Mouse (Mus musculus) urinary bladder, postnatal 10 days (tissue): Measurements from ENCODE around the gene Psmc5.
"Not testable (repeated sequence)": the region's sequence is repeated elsewhere in the genome, so short reads cannot be mapped to it uniquely, and the experiment has no call there.

ENCODE experiments used
- DNase-seq: peaks from one replicate; pipeline ENCODE4 v3.0.0; 2022; ENCODE audit warnings: low spot score

The Psmc5 gene

DNA sequence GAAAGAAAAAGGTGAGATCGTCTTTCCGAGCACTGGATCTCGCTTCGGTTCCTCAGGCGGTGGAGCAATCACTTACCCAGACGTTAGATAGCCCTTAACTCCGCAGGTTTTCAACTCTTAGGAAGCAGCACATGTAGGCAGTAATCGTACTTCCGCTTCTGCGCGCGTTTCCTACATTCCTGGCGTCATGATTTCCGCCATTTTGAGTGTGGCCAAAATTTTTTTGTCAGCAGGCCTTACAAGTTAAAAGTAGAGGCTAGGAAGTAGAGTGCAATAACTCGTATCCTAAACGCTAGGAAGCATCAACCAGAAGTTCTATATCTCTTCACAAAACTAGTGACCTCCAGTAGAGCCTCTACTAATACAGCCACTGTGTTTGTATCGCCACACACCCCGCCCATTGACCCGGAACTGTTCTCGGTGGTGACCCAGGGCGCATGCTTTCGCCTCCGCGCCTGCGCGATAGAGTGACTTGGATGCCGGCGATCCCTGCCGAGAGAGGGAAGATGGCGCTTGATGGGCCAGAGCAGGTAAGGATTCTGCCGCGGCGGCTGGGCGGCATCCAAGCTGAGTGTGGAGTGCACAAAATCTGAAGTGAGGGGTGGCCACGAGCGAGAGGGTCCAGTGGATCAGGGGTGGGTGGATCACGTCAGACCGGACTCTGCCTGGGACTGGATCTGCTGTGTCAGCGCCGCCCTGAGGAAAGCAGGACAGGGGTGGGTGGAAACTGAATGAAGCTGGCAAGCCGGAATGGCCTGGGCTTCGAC is at the start of gene Psmc5, which contains the start of gene Ftsj3:
Gene Psmc5 (plus strand): TSS at position 470 of the 767 bp plus-strand sequence.
Gene Ftsj3 (minus strand): TSS at position 395 of the 767 bp plus-strand sequence.
- DNase-seq: peak; percentile 94

DNA sequence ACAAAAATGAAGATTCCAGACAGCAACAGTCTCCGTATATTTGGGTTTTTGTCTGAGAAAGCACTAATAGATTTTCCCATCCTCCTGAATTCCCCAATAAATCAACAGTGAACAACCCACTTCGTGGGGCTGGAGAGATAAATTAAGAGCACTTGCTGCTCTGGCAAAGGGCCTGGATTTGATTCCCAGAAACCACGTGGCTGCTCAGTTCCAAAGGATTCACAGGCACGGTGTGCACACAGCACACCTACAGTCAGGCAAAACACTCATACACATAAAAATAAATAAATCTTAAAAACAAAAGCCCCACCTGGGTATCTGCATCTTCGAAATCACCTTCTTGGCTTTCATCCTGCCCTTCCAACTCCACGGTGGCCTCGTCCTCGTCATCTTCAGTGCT is 43.2 kb upstream of the Psmc5 start:
- no peak for DNase-seq

DNA sequence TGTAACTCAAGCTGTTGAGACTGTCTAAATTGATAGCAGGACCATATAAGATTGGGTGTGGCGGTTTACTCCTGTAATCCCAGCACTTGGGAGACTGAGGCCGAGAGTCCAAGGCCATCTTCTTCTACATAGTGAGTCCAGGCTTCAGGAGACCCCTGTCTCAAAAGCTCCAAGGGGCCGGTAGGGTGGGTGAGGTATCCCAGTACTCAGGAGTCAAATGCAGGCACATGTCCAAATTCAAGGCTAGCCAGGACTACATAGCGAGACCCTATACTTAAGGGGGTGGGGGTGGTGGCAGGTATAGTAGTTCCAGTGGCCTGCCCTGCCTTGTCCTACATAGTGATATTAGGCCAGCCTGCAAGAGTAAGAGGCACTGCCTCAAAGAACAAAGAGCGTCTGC is 41.1 kb upstream of the Psmc5 start:
- no peak for DNase-seq

DNA sequence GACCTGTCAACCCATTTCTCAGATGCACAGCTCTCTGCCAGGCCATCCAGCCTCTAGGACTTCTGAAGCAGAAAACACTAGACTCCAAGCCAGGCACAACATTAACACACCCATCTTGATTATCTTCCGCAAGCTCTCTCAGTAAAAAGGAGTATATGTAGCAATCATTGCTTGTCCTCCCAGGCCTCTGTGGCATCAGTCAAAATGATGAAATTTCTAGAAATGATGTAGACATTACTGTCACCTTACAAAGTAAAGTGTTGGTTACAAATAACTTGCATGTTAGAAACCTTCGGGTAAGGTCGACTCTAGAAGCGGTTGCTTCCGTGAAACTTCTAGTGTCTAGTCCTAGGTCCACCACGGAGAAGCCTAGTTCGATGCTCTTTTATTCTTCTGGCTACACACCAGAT is 40.5 kb upstream of the Psmc5 start:
- no peak for DNase-seq

DNA sequence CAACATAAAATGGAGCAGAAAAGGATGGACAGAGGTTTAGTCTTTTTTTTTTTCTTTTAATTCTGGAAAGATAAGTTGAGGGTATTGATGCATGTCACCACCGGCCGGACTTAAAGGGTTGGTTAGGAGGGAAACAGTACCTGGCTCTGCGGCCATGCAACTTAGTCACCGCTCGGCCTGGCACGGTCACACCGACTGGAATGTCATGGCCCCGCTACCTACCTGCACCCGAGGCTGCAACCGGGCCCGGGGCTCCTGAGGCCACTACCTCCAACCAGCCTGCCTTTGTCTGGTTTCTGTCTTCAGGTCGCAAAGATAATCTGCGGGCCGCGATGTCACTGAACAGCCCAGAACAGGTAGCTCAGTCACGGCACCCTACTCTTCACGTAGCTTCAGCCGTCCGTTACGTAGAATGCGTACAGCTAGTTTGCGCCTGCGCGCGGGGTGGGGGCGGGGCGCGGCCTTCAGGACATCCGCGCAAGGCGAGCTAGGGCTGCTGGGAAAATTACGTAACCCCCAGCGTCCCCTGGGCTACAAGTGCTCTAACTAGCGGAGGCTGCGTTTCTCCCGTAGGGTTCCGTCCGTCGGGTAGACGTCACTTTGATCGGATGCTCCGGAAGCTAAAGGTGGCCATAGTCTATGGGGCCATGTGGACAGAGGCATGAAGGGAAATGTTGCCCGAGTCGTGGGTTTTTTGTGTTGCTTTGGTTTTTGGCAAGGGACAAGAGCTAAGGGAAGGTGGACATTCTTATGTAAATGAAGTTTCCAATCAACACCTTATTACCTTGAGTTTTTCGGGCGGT is 39.8 kb upstream of the Psmc5 start, which contains the start of gene Ccdc47:
Gene Ccdc47 (minus strand): TSS at position 418 of the 803 bp plus-strand sequence.
- peak; percentile 71 for DNase-seq

DNA sequence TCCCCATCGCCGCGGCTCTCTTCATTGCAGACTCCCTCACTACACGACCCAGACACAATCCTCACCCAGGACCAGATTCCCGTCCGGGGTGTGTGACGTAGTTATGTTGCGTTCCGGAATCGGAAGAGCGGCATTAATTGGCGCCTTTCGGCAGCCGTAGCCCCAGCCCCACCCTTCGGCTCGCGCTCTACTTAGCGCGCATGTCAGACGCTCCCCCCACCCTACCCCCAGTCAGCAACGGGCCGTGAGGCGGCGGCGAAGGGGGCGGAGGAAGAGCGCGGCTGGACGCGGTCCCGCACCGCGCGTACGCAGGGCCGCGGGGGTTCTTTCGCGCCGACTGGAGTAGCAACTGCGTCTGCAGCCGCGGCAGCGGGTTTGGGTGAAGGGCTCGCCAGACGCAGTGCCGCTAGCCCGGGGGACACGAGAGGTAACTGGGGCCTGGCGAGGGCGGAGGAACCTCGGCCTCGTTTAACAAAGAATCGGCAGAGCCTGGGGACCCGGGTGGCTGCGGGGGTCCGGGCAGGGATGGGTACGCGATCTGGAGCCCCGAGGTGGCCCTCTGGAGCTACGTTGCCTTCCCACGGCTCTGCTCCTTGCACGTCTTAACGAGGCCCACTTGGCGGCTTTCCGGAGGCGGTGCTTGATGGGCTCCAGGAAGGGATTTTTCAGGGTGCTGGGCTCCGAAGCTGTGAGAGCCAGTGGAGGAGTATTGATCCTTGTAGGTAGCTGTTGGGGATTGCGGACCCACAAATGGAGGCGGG is 39.0 kb upstream of the Psmc5 start, which contains the start of gene Ddx42:
Gene Ddx42 (plus strand): TSS at position 197 of the 761 bp plus-strand sequence.
- peak; percentile 64 for DNase-seq

DNA sequence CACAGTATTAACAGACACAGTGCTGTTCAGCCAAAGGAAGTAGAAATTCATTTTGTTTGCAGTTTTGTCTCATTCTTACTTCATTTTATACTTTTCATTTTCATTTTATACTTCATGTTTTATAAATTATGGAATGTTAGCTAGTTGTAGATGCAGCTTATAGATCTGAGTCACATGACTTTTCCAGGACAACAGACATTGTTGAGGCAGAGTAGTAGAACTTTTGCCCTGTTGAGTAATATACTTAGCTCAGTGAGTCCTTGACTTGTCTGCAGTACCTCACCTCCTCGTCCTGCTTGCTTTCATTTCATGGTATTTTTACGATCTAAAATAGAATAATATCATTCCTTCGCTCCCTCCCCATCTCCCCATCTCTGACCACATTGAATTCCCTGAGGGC is 35.4 kb upstream of the Psmc5 start:
- no peak for DNase-seq

DNA sequence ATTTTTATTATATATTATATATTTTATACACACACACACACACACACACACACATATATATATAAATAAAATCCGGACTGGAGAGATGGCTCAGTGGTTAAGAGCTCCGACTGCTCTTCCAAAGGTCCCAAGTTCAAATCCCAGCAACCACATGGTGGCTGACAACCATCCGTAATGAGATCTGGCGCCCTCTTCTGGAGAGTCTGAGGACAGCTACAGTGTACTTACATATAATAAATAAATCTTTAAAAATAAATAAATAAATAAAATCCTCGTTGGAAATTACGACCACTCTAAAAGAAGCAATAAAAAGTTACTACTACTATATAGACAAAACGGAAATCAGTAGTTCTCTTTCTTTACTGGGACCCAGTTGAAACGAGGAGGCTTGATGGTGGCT is 22.0 kb upstream of the Psmc5 start:
- not testable (repeated sequence) for DNase-seq

DNA sequence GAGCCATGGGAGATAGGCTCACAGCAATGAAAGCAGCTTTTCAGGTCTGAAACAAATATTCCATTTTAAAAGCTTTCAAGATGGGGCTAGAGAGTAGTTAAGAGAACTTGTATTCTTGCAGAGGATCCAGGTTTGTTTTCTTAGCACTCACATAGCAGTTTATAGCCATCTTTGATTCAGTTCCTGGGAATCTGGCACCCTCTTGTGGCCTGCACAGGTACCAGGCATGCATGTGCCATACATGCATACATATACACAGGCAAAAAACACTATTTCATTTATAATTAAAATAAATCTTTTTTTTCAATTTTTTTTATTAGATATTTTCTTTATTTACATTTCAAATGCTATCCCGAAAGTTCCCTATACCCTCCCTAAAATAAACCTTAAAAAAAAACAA is 9.1 kb upstream of the Psmc5 start:
- DNase-seq: no peak

DNA sequence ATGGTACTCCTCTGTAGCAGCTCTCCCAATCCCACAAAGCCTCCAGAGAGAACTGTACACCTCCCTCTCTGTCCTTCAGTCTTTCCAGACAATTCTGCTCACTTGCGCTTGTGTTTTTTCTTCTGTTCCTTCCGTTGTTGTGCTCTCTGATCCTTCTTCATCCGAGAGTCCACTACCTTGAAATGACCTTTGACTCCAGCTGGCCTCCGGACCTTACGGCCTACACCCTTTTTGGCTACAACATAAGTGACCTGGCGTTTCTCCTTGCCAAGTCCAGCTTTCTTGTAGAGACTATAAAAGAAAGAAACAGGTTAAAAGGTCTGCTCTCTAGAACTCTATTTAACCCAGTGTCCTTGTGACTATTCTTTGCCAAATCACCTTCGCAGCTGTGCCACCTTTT is 6.6 kb upstream of the Psmc5 start:
- DNase-seq: no peak

DNA sequence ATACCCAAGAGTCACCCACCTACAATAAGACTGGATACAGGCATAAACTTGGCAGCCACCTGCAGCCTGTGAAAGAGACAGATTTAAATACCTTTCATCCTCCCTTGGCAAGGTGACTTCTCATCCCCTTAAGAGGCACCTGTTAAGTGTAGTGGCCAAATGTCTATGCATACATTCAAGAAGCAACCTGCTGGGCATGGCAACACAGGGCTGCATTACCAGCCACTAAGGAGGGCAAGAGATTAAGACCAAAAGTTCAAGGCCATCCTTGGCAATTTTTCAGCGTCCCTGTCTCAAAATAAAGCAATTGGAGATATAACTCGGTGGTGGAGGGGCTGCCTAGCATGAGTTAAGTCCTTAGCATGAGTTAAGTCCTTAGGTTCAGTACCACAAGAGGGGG is 1.2 kb upstream of the Psmc5 start:
- no peak for DNase-seq

DNA sequence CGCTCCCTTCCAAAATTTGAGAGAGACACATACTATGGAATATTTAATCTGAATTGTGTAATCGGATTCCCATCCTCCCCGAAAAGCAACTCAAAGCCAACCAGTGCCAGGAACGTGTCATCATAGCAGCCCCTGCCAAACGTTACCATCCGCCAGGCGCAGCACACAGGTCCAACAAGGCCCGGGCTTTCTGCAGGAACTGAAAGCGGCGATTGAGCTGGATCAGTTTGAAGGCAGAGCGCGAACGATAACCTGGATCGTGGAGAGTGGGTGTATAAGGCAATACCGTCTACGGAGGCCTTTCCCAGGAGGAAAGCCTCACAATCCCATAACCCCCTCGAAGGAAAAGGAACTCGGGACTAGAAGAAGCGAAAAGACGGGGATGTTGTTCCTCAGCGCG is 780 bp upstream of the Psmc5 start:
- DNase-seq: no peak

DNA sequence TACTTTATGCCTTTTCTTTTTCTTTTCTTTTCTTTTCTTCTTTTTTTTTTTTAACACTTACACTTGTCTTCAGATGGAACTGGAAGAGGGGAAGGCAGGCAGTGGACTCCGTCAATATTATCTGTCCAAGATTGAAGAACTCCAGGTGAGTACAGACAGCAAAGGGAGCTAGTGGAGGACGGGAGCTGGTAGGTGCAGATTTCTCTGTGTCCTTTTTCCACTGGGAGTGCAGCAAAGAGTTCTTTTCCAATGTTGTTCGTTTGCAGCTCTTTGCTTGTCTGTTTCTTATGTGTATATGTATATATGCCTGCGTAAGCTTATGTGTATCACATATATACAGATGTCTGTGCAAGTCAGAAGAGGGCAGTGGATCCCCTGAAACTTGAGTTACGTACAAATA is 821 bp downstream of the Psmc5 start:
- DNase-seq: no peak

DNA sequence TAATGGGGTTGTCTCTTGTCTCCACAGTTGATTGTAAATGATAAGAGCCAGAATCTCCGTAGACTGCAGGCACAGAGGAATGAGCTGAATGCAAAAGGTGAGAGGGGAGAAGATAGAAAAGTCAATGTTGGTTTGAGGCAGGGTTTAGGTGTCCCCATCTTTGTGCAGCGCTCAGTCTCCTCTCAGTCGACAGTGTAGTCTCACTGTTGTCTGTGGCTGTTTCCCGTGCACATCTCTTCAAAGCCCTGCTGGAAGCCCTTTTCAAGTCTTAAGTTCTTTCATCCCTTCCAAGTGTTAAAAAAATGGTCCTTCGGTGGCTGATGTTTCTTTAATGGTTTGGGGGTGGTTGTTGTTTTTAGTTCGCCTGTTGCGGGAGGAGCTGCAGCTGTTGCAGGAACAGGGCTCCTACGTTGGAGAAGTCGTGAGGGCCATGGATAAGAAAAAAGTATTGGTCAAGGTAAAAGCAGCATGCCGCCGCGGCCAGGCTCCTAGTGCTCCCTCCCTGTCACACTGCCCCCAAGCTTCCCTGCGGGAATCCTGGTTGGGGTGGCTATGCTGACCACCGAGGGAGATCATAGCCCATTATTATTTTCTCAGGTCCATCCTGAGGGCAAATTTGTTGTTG is 5.0 kb downstream of the Psmc5 start:
- DNase-seq: no peak

DNA sequence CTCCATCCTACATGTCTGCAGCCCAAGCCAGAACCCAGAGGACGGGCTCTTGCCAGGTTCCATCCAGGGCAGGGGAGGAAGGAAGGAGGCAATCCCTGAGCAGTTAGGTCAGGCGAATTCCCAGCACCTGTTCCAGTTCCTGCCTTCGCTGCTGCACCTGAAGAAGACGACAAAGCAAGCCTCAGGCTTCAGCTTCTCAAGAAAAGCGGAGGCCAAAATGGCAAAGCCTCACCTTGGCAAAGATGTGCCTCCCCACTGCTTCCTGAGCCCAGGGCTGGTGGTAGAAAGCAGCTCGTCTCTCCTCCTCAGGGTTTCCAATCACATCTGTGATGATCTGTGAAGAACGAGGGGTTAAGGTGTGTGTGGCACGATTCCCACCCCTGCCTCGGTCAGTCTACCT is 8.0 kb downstream of the Psmc5 start:
- DNase-seq: no peak

DNA sequence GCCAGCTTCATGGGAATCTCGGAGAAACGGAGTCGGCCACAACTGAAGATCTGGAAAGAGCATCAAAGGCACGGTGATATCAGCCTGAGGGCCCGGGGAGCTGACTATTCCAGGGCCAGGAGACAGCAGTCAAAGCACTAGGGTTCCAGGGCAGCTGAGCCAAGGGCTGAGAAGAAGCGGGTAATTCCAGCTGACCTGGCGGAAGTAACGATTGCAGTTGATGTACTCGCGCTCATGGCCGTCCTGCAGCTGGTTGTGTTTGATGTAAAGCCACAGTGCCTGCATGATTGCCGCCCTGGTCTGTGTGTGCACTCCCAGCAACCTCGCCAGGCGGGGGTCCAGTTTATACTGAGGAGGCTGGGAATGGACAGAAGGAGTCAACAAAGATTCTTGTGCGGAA is 9.0 kb downstream of the Psmc5 start:
- no peak for DNase-seq

DNA sequence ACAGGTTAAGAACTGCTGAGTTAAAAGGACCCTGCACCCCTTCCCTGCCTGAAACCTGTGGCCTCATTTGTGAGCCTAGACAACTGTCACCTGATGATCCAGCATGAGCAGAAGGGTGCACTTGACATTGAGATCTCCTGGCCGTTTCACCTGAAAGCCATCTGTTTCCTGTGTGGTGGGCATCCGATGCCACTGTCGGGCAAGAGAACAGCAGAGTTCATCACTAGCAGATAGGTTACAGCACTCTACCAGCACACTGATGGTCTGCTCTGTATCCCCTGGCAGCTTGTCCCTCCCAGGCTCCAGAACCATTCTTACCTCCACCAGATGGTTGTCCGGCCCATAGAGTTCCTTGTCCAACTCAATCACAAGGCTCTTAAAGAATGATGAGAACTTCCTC is 9.6 kb downstream of the Psmc5 start:
- no peak for DNase-seq

DNA sequence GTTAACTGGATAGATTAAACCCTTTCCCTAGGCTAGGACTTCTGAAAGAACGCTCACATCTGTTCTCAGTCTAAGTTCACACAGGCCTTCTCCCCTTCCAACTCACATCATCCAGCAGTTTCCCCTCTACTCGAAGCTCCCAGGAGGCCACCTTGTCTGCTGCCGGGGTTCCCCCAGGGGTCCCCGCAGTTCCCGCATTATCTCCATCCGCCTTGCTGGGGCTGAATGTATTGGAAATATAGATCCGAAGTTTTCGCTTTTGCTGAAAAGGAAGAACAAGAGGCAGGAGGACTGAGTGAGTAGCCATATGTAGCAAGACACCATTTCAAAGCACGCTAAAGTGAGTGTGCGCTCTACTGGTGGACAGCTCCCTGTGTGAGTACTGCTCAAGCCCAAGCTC is 10.5 kb downstream of the Psmc5 start:
- no peak for DNase-seq

DNA sequence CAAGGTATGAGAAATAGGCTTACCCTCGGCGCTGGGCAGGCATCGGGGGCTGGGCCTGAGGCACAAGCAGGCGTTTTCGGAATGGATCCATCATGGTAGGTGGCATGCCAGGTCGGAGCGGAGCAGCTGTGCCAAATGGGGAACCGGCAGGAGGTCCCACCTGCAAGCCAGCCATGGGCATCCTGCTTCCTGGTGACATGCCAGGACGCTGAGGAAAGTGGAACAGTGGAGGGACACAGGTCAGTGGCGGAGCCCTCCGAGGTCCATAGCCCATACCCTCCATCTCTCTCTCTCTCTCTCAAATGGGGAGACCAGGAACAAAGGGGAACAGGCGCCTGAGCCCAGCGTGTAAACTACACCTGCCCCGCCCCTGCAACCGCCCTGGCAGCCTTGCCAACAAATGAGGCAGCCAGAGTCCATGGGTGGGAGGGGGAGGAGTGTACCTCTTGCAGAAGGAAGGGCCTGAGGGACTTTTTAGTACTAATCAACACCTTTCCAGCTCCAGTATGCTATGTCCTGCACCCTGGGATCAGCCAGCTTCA is 11.4 kb downstream of the Psmc5 start:
- DNase-seq: no peak

DNA sequence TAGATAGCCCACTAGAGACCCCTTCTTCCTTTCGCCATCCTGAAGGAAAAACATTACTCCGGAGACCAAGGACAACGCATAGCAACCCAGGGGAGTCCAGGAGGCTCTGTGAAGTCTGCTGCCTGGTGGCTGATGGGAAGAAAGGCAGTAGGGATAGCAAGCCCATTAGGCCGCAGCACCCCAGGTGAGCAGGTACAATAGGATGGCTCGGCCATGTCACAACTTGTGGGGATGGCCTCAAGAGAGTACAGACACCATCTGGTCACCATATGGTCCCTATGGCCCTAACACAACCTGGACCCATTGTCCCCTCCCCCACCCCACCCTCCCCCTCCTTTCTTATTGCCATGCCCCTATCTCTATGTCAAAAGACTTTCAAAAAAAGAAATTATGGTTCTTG is 11.9 kb downstream of the Psmc5 start:
- no peak for DNase-seq

DNA sequence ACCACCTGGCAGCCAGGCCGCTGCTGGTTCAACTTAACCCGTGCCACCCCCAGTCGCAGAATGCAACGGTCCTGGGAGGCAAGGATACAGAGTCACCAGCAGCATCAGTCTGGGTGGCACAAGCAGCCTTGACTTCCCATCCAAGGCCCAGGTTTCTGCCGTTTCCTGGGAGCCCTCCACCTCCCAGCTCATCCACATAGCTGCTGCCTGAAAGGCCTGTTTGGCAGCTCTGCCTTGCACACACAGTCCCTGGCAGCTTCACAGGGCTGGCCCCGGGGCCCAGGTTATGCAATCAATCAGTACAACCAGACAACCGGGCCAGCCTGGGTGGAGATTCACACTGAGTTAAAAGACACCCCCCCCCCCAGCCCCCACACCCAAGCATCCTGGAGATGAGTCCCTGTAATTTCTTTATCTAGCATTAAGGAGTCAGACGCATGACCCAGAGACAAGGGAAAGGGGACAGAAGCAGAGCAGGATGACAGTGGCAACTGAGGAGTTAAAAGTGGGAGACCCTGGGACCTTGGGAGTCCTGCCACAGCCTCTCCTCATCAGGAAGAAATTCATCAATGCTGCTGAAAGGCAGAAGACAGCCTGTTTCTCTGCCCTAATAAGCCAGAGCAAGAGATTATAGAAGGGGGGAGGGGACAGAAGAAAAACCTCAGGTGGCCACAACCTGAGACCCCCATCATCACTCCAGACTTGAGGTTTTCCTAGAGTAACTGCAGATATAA is 12.5 kb downstream of the Psmc5 start:
- DNase-seq: peak; percentile 44
